Mouse (Mus musculus) mature B cell (primary cell): ENCODE measurements around the gene Hist1h2bf.
"Not testable (repeated sequence)": the region's sequence is repeated elsewhere in the genome, so short reads cannot be mapped to it uniquely, and the experiment has no call there.

Source experiments
- in situ Hi-C: fragments of 300-500 bp; cut with MboI; formaldehyde crosslinking; loops from 2 replicates; pipeline ENCODE4 v1.14.3; 2019

The Hist1h2bf gene

DNA sequence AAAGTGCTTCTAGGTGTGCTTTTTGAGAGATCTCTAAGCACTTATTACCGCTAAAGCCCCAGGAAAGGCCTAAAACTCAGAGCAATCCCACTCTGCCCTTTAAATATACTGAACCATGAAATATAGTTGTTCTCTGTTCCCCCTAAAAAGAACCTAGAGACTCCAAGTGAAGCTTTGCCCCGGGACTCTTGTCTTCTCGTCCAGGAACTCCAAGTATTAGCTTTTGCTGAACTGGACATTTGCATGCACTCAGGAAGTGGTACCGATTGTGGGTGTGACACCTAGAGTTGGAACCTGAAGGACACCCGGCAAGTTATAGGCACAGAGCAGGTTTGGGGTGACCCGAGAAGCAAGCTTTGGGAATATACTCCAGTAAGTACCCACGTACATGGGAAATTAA lies 17.2 kb upstream of the Hist1h2bf start:
- in situ Hi-C loops: loop anchor here (25.0 kb wide), 1 partner anchor 96 kb away; the partner anchor contains the start of genes Hist1h1t, Hist1h2ac, Hist1h2bc and Hist1h4c

DNA sequence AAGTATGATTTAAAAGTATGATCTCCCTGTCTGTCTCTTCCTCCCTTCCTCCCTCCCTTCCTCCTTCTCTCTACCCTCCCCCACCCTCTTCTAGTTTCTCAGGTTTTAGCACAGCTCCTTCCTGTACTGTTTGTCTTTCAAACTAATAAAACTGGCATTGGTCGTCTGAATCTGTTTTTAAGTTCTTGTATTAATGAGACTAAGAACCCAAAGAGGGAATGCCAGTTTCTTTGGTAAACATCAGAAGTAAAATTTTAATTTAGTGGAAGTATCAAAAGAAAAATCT lies 12.9 kb upstream of the Hist1h2bf start:
- in situ Hi-C loops: loop anchor here (10.0 to 25.0 kb wide), 2 partner anchors 100 to 1552 kb away; partner anchors contain the start of genes Hist1h1t, Hist1h2ac, Hist1h2ah and Hist1h2bc

DNA sequence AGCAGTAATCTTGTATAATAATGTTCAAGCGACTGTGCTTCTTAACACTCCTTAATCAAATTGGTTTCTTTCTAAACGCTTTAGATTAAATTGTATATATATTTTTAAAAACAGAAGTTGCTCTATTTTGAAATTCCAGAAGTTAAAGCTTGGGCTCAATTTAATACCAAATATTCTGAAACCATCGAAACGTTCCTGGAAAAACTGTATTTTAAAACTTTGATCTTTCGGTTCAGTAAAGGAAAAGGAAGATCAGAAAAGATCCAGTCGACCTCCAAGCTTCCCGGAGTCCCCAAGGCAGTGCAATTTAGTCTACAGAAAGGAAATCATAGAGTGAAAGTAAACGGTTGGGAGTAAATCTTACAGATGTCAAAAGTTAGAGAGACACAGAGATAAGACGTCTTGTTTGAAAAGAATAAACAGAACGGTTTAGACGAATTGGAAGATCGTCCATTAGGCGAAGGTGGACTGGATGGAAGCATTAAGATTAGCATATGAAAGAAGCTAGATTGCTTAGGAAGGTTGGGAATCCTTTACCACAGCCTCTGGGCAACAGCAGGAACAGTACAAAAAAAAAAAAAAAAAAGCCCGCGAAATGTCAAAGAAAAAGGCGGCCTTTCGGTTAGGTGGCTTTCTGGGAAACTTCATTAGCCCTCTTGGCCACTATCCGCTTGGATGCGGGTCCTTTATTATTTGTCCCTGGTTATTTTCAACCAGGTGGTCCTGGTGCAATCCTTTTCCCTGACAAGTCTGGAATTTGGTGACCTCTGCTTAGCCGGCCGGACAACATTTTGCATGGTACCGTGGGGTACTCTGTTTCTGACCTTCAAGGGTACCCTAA lies 12.3 kb upstream of the Hist1h2bf start:
- in situ Hi-C loops: loop anchor here (10.0 to 25.0 kb wide), 2 partner anchors 101 to 1552 kb away; partner anchors contain the start of genes Hist1h1t, Hist1h2ac, Hist1h2ah and Hist1h2bc

DNA sequence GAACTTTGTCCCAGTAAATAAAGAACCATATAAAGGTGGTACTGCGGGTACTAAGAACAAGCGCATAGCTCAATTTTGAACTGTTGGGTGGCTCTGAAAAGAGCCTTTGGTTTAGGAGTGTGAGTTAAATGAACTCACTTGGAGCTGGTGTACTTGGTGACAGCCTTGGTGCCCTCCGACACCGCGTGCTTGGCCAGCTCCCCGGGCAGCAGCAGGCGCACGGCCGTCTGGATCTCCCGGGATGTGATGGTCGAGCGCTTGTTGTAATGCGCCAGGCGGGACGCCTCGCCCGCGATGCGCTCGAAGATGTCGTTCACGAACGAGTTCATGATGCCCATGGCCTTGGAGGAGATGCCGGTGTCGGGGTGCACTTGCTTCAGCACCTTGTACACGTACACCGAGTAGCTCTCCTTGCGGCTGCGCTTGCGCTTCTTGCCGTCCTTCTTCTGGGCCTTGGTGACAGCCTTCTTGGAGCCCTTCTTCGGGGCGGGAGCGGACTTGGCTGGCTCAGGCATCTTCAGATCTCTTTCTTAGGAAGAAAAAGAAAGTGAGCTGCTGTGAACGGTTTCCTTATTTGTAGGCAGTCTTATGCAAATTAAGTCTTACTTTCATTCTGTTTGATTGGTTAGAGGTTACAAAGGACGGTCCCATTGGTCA lies 11.6 kb upstream of the Hist1h2bf start:
- in situ Hi-C loops: loop anchor here (10.0 to 25.0 kb wide), 2 partner anchors 102 to 1551 kb away; partner anchors contain the start of genes Hist1h1t, Hist1h2ac, Hist1h2ah and Hist1h2bc

DNA sequence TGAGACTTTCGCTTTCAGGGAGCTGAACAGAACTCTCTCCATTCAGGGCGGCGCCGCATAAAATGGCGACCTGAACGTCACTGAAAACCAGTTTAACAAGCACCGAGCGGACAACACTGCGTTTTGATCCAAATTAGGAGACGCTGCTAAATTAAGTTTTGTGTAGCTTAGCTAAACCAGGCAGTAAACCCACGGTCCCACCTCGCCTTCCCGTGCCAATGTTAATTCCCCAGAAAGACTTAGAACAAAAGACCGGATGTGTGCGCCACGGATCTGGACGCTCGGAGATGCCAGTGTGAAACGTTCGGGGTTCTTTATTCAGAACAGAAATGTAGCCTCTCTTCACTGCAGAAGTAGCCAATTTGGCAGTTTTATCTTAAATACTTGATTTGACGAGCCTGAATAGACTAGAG lies 11.0 kb upstream of the Hist1h2bf start:
- in situ Hi-C loops: loop anchor here (10.0 to 25.0 kb wide), 2 partner anchors 102 to 1550 kb away; partner anchors contain the start of genes Hist1h1t, Hist1h2ac, Hist1h2ah and Hist1h2bc

DNA sequence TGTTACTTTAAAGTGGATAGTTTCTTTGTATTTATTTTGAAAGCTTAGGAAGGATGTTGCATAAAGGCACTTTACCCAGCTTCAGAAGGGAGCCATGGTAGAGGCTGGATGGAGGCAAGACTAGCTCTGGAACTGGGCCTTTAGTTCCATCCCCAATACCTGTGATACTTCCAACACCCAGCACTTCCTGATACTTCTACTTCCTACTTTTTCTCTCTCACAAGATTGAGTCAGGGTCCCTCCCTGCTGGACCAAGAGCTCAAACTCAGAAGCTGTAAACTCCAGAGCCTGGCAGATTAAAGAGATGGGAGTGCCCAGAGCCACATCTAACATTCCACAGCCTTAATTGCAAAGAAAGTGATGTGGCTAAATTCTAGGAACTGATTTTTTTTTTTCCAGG lies 10.3 kb upstream of the Hist1h2bf start:
- in situ Hi-C loops: loop anchor here (5.0 to 25.0 kb wide), 4 partner anchors 33 to 1550 kb away; partner anchors contain the start of genes Hist1h1t, Hist1h2ac, Hist1h2ah and Hist1h2bc

DNA sequence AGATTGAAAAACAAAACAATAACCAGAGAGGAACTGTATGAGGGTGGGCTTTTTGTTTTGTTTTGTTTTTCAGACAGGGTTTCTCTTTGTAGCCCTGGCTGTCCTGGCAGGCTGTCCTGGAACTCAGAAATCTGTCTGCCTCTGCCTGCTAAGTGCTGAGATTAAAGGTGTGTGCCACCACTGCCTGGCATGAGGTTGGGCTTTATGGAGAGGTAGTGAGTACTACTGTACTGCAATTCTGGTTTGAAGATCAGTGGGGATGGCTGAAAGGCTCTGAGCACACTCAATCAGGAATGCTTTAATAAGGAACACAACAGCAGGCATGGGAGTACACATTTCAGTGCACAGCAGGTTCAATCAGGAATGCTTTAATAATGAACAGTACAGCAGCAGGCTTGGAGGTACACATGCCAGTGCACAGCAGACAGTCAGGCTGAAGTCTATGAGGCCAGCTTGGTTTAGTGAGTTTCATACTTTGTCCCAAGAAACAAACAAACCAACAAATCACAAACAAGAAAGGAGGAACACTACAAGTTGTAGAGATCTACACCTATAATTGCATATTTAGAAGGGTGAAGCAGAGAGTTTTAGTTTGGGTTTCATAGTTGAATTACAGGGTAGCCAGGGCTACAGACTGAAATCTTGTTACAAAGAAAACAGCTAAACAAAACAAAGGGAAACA lies 9.5 kb upstream of the Hist1h2bf start:
- in situ Hi-C loops: loop anchor here (5.0 to 25.0 kb wide), 4 partner anchors 34 to 1549 kb away; partner anchors contain the start of genes Hist1h1t, Hist1h2ac, Hist1h2ah and Hist1h2bc

DNA sequence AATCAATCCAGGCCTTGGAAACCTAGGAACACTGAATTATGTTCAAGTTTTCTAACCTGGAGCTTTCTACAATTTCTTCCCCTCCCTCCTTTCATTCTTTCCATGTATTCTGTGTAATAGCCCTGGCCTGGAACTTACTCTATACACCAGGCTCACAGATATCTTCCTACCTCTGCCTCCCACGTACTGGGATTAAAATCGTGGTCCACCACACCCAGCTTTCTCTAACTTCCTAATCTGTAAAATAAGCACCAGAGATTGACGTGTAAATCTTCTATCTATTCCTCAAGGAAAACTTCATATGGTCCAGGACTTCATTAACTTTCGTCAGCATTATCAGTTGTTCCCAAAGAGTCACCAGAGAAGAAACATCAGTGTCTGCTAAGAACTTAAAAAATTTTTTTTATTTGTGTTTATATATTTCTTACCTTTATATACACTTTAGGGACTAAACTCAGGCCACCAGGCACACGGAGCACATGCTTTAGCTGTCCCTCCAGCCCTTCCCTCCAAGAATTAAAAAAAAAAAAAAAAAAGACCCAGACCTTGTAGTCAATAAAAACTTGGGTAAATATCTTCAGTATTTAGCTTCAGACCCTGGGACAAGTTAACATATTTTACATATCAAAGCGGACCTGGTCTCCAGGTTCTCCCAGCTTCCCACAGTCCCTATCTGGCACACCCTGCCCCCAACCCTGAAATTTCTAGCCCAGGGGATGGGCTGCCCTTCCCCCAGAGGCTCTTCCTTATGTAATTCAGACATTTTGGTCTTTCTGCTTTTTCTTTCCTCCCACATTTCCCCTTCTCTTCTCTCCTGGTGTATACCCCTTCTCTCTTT lies 8.4 kb upstream of the Hist1h2bf start:
- in situ Hi-C loops: loop anchor here (5.0 to 25.0 kb wide), 4 partner anchors 35 to 1548 kb away; partner anchors contain the start of genes Hist1h1t, Hist1h2ac, Hist1h2ah and Hist1h2bc

DNA sequence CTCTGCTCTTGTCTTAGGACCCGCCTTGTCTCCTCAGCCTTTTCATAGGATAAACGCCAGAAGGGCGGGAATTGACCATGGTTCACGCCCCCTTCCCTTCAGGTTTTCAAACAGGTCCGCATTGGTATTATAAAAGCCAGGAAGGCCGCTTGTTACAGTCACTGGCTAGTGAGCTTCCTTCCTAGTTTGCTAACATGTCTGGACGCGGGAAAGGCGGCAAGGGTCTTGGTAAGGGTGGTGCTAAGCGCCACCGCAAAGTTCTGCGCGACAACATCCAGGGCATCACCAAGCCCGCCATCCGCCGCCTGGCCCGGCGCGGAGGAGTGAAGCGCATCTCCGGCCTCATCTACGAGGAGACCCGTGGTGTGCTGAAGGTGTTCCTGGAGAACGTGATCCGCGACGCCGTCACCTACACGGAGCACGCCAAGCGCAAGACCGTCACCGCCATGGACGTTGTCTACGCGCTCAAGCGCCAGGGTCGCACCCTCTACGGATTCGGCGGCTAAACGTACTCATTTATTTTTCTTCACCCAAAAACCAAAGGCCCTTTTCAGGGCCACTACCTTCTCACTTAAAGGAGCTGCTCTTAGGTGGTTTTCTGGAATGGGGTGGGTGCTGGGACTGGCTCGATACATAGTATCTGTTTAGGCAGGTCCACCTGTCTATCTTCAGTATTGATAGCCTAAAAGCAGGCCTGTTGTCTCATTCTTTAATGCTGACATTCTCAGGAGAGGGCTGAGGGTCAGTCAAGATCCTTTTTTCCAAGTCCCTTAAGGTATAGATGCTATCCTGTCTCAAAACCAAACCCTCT lies 7.6 kb upstream of the Hist1h2bf start, which contains the start of gene Hist1h4d:
TSS of gene Hist1h4d (plus strand) at position 191 of the 811 bp plus-strand sequence.
- in situ Hi-C loops: loop anchor here (5.0 to 25.0 kb wide), 4 partner anchors 36 to 1547 kb away; partner anchors contain the start of genes Hist1h1t, Hist1h2ac, Hist1h2ah and Hist1h2bc

DNA sequence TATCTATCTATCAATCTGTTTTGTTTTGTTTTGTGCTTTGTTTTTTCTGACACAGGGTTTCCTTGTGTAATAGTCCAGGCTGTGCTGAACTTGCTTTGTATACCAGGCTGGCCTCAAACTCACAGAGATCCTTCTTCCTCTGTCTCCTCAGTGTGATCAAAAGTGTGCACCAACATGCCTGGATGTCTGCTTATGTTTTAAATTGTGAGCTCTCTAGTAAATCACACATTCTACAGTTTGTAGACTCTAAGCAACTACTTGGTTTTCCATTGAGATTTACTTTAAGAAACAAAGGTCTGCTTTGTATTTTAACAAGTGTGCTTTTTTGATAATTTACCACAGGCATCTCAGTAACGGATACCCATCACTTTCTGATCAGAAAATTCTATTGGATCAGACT lies 3.8 kb upstream of the Hist1h2bf start:
- in situ Hi-C loops: loop anchor here (25.0 kb wide), 1 partner anchor 109 kb away; the partner anchor contains the start of genes Hist1h1t, Hist1h2ac, Hist1h2bc and Hist1h4c

DNA sequence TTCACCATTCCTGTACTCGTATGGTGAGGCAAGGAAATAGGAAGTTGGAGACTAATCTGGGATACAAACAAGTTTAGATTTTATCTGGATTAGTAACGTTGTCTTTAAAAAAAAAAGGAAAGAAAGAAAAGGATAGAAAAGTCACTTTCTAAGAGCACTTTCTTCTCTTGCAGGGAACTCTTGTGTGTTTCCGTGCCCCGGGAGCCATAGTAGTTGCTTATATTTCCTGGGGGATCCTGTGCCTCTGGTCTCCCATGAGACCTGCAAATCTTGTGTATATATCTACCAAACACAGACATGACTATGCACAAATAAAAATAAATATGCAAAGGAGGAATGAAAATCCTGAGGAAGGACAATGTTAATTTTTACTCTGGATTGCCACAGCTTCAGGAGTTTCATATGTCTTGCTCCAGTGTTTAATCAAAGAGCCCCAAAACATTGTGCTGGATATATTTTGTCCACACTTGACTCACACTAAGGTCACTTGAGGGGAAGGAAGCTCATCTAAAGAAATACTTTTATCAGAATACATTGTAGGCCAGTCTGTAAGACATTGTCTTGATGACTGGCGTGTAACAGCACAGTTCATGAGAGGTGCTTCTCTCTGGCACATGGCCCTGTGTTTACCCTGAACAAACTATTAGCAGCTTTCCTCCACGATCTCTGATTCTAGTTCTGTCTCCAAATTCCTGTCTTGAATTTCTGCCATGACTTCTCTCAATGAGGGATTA lies 3.1 kb upstream of the Hist1h2bf start:
- in situ Hi-C loops: loop anchor here (25.0 kb wide), 1 partner anchor 110 kb away; the partner anchor contains the start of genes Hist1h1t, Hist1h2ac, Hist1h2bc and Hist1h4c

DNA sequence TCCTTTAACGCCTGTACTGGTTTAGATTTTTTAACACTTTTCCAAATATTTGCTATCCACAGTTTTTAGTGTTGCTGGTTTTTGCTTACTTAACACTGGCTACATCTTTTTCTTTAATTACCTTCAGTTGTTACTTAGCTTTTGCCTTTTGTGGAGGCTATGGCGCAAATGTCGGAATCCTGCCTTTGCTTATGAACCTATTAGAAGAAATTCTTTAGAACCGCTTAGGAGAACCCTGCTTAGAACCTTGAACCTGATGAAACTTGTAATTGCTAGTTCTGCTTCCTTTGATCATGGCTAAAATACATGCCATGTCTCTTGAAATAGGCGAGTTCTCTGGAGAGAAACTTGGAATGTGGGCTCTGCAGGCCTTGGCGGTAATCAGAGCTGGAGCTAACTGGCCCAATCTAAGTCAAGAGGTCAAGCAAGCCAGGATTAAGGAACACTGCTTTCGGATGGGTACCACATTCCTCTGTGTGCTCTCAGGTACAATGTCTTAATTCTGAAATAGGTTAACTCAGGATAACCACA lies 2.4 kb upstream of the Hist1h2bf start:
- in situ Hi-C loops: loop anchor here (25.0 kb wide), 1 partner anchor 111 kb away; the partner anchor contains the start of genes Hist1h1t, Hist1h2ac, Hist1h2bc and Hist1h4c

DNA sequence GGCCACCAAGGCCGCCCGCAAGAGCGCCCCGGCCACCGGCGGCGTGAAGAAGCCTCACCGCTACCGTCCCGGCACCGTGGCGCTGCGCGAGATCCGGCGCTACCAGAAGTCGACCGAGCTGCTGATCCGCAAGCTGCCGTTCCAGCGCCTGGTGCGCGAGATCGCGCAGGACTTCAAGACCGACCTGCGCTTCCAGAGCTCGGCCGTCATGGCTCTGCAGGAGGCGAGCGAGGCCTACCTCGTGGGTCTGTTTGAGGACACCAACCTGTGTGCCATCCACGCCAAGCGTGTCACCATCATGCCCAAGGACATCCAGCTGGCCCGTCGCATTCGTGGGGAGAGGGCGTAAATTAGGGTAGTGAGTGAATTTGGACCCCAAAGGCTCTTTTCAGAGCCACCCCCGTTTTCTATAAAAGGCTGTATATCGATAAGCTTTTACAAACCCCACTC lies 1.9 kb upstream of the Hist1h2bf start:
- in situ Hi-C loops: loop anchor here (25.0 kb wide), 1 partner anchor 111 kb away; the partner anchor contains the start of genes Hist1h1t, Hist1h2ac, Hist1h2bc and Hist1h4c

DNA sequence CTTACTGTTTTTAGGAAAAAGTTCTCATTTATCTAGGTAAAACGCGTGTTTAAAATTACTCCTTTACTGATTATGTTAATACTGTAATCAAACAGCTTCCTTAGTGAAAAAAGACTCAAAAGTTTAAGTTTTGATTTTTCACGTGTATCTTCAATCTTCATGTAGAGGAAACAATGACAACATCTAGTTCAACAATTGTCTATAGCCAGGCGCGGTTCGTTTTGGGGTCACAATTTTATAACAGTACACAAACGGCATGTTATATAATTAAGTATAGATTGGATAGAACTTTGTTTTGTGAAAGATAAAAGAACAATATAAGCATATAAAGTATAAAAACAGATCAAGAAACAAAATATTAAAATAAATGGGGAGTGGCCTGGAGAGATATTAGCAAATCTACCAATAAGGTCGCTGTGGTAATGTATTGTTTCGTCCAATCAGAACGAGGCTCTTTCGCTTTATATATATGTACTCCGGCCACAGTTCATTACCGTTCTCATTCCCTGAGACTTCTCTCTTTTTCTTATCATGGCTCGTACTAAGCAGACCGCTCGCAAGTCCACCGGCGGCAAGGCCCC lies 1.4 kb upstream of the Hist1h2bf start, which contains the start of gene Hist1h3d:
TSS of gene Hist1h3d (plus strand) at position 493 of the 581 bp plus-strand sequence.
- in situ Hi-C loops: loop anchor here (25.0 kb wide), 1 partner anchor 112 kb away; the partner anchor contains the start of genes Hist1h1t, Hist1h2ac, Hist1h2bc and Hist1h4c

DNA sequence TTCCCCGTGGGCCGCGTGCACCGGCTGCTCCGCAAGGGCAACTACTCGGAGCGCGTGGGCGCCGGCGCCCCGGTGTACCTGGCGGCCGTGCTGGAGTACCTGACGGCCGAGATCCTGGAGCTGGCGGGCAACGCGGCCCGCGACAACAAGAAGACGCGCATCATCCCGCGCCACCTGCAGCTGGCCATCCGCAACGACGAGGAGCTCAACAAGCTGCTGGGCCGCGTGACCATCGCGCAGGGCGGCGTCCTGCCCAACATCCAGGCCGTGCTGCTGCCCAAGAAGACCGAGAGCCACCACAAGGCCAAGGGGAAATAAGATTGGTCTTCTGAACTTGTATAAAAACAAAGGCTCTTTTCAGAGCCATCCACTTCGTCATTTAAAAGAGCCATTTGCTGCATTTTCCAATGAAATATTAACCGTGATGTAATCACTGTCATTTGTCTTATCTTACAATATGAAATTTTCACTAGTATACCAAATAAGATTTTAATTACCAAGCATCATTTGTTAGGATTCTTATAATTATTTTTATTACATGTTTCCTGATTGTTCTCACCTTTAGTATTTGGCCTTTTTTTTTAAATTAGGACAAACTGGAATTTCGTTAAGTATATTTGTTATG lies 662 bp upstream of the Hist1h2bf start:
- in situ Hi-C loops: loop anchor here (25.0 kb wide), 1 partner anchor 113 kb away; the partner anchor contains the start of genes Hist1h1t, Hist1h2ac, Hist1h2bc and Hist1h4c

DNA sequence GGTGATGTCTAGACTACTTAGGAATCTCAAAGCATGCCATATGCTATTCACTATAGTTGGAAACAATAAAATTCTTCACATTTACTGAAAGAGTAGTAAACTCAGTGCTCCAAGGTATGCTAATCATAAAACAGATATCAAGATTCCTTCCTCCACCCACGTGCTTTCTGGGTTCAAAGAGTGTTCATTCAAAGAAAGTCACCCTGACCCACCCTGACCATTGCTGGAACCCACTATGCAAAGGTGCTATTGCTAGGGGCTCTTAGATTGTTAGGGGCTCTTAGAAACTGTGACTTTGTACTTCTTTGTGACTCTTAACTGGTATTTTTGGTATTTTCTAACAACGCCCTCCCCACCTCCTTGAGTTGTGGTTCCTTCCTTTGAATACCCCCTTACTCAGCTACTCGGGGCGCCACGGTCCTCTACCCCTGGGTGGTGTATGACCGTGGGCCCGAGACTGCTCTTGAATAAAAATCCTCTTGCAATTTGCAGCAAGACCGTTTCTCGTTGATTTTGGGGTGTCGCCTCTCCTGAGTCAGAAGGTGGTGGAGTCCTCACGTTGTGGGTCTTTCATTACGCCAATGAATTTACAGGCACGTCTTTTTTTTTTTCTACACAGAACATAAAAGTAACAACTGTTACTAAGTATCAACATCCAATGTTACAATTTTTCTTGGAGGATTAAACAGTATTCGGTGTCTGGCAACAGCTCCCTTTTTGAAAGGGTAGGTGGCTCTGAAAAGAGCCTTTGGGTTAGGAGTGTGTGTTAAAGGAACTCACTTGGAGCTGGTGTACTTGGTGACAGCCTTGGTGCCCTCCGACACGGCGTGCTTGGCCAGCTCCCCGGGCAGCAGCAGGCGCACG lies 730 bp downstream of the Hist1h2bf start:
- in situ Hi-C loops: not testable (repeated sequence)
